Mouse (Mus musculus) cortical plate, adult 2 months (tissue): ENCODE data around the gene Asf1a. TPM values are rescaled to one million over a fixed set of nuclear protein-coding genes. Genes with fewer than 3 reads are reported as not detected.
"Not testable (repeated sequence)": the region's sequence is repeated elsewhere in the genome, so short reads cannot be mapped to it uniquely, and the experiment has no call there.

Experiments used
- H3K27ac ChIP-seq: fragments of 200-500 bp; 2 replicates; pipeline ENCODE4 v1.5.1; 2012; ENCODE audit warnings: low read length, control low read depth, inconsistent platforms; ENCODE audit not compliant: insufficient read depth
- H3K4me1 ChIP-seq: fragments of 200-500 bp; 2 replicates; pipeline ENCODE4 v1.6.1; 2011; ENCODE audit warnings: low read length; ENCODE audit not compliant: control insufficient read depth, insufficient read depth
- H3K4me3 ChIP-seq: fragments of 200-500 bp; 2 replicates; pipeline ENCODE4 v1.5.1; 2011; ENCODE audit warnings: mild to moderate bottlenecking, low read length, control low read depth; ENCODE audit not compliant: insufficient read depth
- CTCF ChIP-seq: fragments of 200-500 bp; IDR thresholded peaks from 2 replicates; pipeline ENCODE4 v1.5.1; 2011; ENCODE audit warnings: mild to moderate bottlenecking, control low read depth, low read length; ENCODE audit not compliant: insufficient read depth; ENCODE audit errors: extremely low read depth
- POLR2A ChIP-seq: fragments of 200-500 bp; IDR thresholded peaks from 2 replicates; pipeline ENCODE4 v1.6.1; 2011; ENCODE audit warnings: mild to moderate bottlenecking, low read length, control low read depth; ENCODE audit not compliant: insufficient read depth; ENCODE audit errors: extremely low read depth
- polyA plus RNA-seq: library from polyadenylated mRNA; depleted of rRNA; stranded (reverse); fragments of >200 nt; gene quantifications from 2 replicates; pipeline ENCODE4 v1.2.3, GENCODE M21; 2012

Asf1a gene
- polyA plus RNA-seq, 1 experiment = 17.0 TPM

GRCm38 (mm10) chr10:53597121-53597881, 744 bp downstream of the Asf1a start:
- H3K4me3 ChIP-seq = peak overlapping the region; percentile 53
- TF ChIP-seq CTCF (no peak), POLR2A (no peak)
- peaks cover 2% of the 10 kb centered on the region; the same call in 1 of the 2 replicates for H3K4me1 ChIP-seq
- peak overlapping the region; percentile 82 for H3K27ac ChIP-seq

GRCm38 (mm10) chr10:53598821-53599220, 2.3 kb downstream of the Asf1a start:
- H3K27ac ChIP-seq = no peak overlapping the region
- TF ChIP-seq CTCF = no peak
- TF ChIP-seq POLR2A = no peak
- H3K4me1 ChIP-seq = peaks cover 2% of the 10 kb centered on the region; the same call in 1 of the 2 replicates
- H3K4me3 ChIP-seq = no peak overlapping the region

GRCm38 (mm10) chr10:53605328-53605727, 8.8 kb downstream of the Asf1a start:
- H3K4me3 ChIP-seq = no peak overlapping the region
- no peak for TF ChIP-seq CTCF
- no peak overlapping the region for H3K27ac ChIP-seq
- no peaks in the 10 kb centered on the region for H3K4me1 ChIP-seq

GRCm38 (mm10) chr10:53608274-53608673, 11.7 kb downstream of the Asf1a start:
- Histone ChIP-seq H3K27ac (no peak overlapping the region), H3K4me1 (peaks cover 1% of the 10 kb centered on the region; the same call in 1 of the 2 replicates), H3K4me3 (no peak overlapping the region)
- no peak for TF ChIP-seq CTCF
- TF ChIP-seq POLR2A = no peak

GRCm38 (mm10) chr10:53612172-53612571, 15.6 kb downstream of the Asf1a start:
- no peak overlapping the region for H3K4me3 ChIP-seq
- H3K4me1 ChIP-seq = peaks cover 1% of the 10 kb centered on the region; the same call in 1 of the 2 replicates
- no peak for TF ChIP-seq POLR2A
- no peak for TF ChIP-seq CTCF
- H3K27ac ChIP-seq = no peak overlapping the region

- Histone ChIP-seq H3K4me3 (no peak overlapping the region), H3K4me1 (peaks cover 1% of the 10 kb centered on the region; the same call in 1 of the 2 replicates), H3K27ac (no peak overlapping the region)
- TF ChIP-seq CTCF = no peak
- no peak for TF ChIP-seq POLR2A
Measured at GRCm38 (mm10) chr10:53613955-53614354, 17.4 kb downstream of the Asf1a start.

GRCm38 (mm10) chr10:53615850-53616616, 19.5 kb downstream of the Asf1a start:
- H3K4me1 ChIP-seq = peaks cover 1% of the 10 kb centered on the region; the same call in 1 of the 2 replicates
- no peak overlapping the region for H3K4me3 ChIP-seq
- no peak overlapping the region for H3K27ac ChIP-seq
- no peak for TF ChIP-seq CTCF

- no peaks in the 10 kb centered on the region for H3K4me1 ChIP-seq
- TF ChIP-seq CTCF = no peak
- peak; percentile 55; the same call in 1 of the 2 replicates for TF ChIP-seq POLR2A
- peak overlapping the region; percentile 62 for H3K27ac ChIP-seq
- peak overlapping the region; percentile 81 for H3K4me3 ChIP-seq
Measured at GRCm38 (mm10) chr10:53629247-53629917, 32.8 kb downstream of the Asf1a start.

- TF ChIP-seq POLR2A = no peak; the same call in 1 of the 2 replicates
- TF ChIP-seq CTCF = no peak
- Histone ChIP-seq H3K4me3 (peak overlapping the region; percentile 81), H3K27ac (peak overlapping the region; percentile 62; the same call in 1 of the 2 replicates), H3K4me1 (no peaks in the 10 kb centered on the region)
Measured at GRCm38 (mm10) chr10:53629918-53630250, 33.3 kb downstream of the Asf1a start.

GRCm38 (mm10) chr10:53630339-53630738, 33.8 kb downstream of the Asf1a start, which contains the start of gene Mcm9:
Gene Mcm9 (minus strand): TSS chr10:53630439.
- not testable (repeated sequence) for H3K4me1 ChIP-seq
- Histone ChIP-seq H3K27ac (peak within 1 kb of the TSS; percentile 62), H3K4me3 (peak within 1 kb of the TSS; percentile 81)

- Histone ChIP-seq H3K4me1 (no peaks in the 10 kb centered on the region), H3K4me3 (no peak overlapping the region), H3K27ac (no peak overlapping the region)
- TF ChIP-seq CTCF (no peak), POLR2A (no peak)
Measured at GRCm38 (mm10) chr10:53634160-53634559, 37.6 kb downstream of the Asf1a start.
